Mouse (Mus musculus): ENCODE results near the gene Clstn3. TPM values are rescaled to one million over a fixed set of nuclear protein-coding genes. Genes with fewer than 3 reads are reported as not detected.
"Not testable (repeated sequence)": the region's sequence is repeated elsewhere in the genome, so short reads cannot be mapped to it uniquely, and the experiment has no call there.

The Clstn3 gene
- total RNA-seq (2014; rRNA removed) = 1.6 and 2.7 TPM in 2 replicates
- polyA plus RNA-seq (2012; rRNA removed) = 4.1 and 4.4 TPM in 2 replicates

GRCm38 (mm10) chr6:124464305-124465271 is at the start of gene Clstn3:
Gene Clstn3 (minus strand): TSS chr6:124464794.
- WGBS = 29% methylated on average over 27 of the region's 27 CpGs

GRCm38 (mm10) chr6:124512355-124512836 is 47.8 kb upstream of the Clstn3 start, which contains the start of gene C1ra:
Gene C1ra (plus strand): TSS chr6:124512405.
- H3K9ac ChIP-seq (ENCODE audit: low read depth, low read length) = peak within 1 kb of the TSS; percentile 97
- H3K27ac ChIP-seq (replicated peaks; ENCODE audit: insufficient read depth, low read depth, low read length) = peak within 1 kb of the TSS; percentile 96
- peak; percentile 65; the same call in 1 of the 2 replicates for TF ChIP-seq CTCF (IDR thresholded peaks at IDR 0.05; ENCODE audit: low read depth, low read length)
- TF ChIP-seq POLR2A (IDR thresholded peaks at IDR 0.05; ENCODE audit: extremely low read depth, insufficient read depth, low read length) = no peak
- DNase-seq (ENCODE audit: extremely low read depth, low read depth, low spot score) = peak; percentile 72
- peaks cover 4% of the 10 kb centered on the region; the same call in 1 of the 2 replicates for H3K36me3 ChIP-seq (ENCODE audit: control insufficient read depth, insufficient read depth, low read length)
- H3K79me2 ChIP-seq (ENCODE audit: control insufficient read depth, insufficient read depth, low read length) = peaks cover 4% of the 10 kb centered on the region; the same call in 1 of the 2 replicates
- under 1% methylated on average over 6 of the region's 6 CpGs for WGBS
- peak within 1 kb of the TSS; percentile 83 for H3K4me3 ChIP-seq (ENCODE audit: insufficient read depth, low read depth, low read length)
- peaks cover 21% of the 10 kb centered on the region for H3K4me1 ChIP-seq (ENCODE audit: control insufficient read depth, insufficient read depth, low read length)
- H3K27me3 ChIP-seq (ENCODE audit: control insufficient read depth, insufficient read depth, low read length) = no peaks in the 10 kb centered on the region

More at GRCm38 (mm10) chr6:124464305-124465271, at the start of gene Clstn3:
- Histone ChIP-seq H3K9ac (ENCODE audit: low read depth, low read length) (no peak within 1 kb of the TSS), H3K4me1 (ENCODE audit: control insufficient read depth, insufficient read depth, low read length) (no peaks in the 10 kb centered on the region), H3K36me3 (ENCODE audit: control insufficient read depth, insufficient read depth, low read length) (no peaks in the 10 kb centered on the region), H3K79me2 (ENCODE audit: control insufficient read depth, insufficient read depth, low read length) (no peaks in the 10 kb centered on the region), H3K4me3 (ENCODE audit: insufficient read depth, low read depth, low read length) (no peak within 1 kb of the TSS), H3K27ac (replicated peaks; ENCODE audit: insufficient read depth, low read depth, low read length) (no peak within 1 kb of the TSS), H3K27me3 (ENCODE audit: control insufficient read depth, insufficient read depth, low read length) (peaks cover 5% of the 10 kb centered on the region; the same call in 1 of the 2 replicates)
- DNase-seq (ENCODE audit: extremely low read depth, low read depth, low spot score) = no peak
- TF ChIP-seq CTCF (IDR thresholded peaks at IDR 0.05; ENCODE audit: low read depth, low read length) (no peak), POLR2A (IDR thresholded peaks at IDR 0.05; ENCODE audit: extremely low read depth, insufficient read depth, low read length) (no peak)

GRCm38 (mm10) chr6:124511936-124512335 is 47.3 kb upstream of the Clstn3 start:
- peak; percentile 71 for DNase-seq (ENCODE audit: extremely low read depth, low read depth, low spot score)
- Histone ChIP-seq H3K36me3 (ENCODE audit: control insufficient read depth, insufficient read depth, low read length) (peaks cover 6% of the 10 kb centered on the region; the same call in 1 of the 2 replicates), H3K27me3 (ENCODE audit: control insufficient read depth, insufficient read depth, low read length) (no peaks in the 10 kb centered on the region), H3K9ac (ENCODE audit: low read depth, low read length) (peak overlapping the region; percentile 66), H3K27ac (replicated peaks; ENCODE audit: insufficient read depth, low read depth, low read length) (peak overlapping the region; percentile 96), H3K79me2 (ENCODE audit: control insufficient read depth, insufficient read depth, low read length) (peaks cover 4% of the 10 kb centered on the region; the same call in 1 of the 2 replicates), H3K4me3 (ENCODE audit: insufficient read depth, low read depth, low read length) (peak overlapping the region; percentile 32; the same call in 1 of the 2 replicates), H3K4me1 (ENCODE audit: control insufficient read depth, insufficient read depth, low read length) (peaks cover 21% of the 10 kb centered on the region)
- WGBS = 30% methylated on average over 6 of the region's 6 CpGs
- TF ChIP-seq POLR2A (IDR thresholded peaks at IDR 0.05; ENCODE audit: extremely low read depth, insufficient read depth, low read length) = no peak
- TF ChIP-seq CTCF (IDR thresholded peaks at IDR 0.05; ENCODE audit: low read depth, low read length) = no peak

- Histone ChIP-seq H3K27ac (replicated peaks; ENCODE audit: insufficient read depth, low read depth, low read length) (peak overlapping the region; percentile 86), H3K36me3 (ENCODE audit: control insufficient read depth, insufficient read depth, low read length) (peaks cover 10% of the 10 kb centered on the region), H3K9ac (ENCODE audit: low read depth, low read length) (peak overlapping the region; percentile 39), H3K4me1 (ENCODE audit: control insufficient read depth, insufficient read depth, low read length) (peaks cover 19% of the 10 kb centered on the region)
- WGBS = 40% methylated on average over 5 of the region's 5 CpGs
- not testable (repeated sequence) for H3K27me3 ChIP-seq (ENCODE audit: control insufficient read depth, insufficient read depth, low read length); H3K79me2 ChIP-seq (ENCODE audit: control insufficient read depth, insufficient read depth, low read length); H3K4me3 ChIP-seq (ENCODE audit: insufficient read depth, low read depth, low read length)
- DNase-seq (ENCODE audit: extremely low read depth, low read depth, low spot score) = peak; percentile 91
Measured at GRCm38 (mm10) chr6:124509192-124509591, 44.6 kb upstream of the Clstn3 start.

- no peak overlapping the region for H3K9ac ChIP-seq (ENCODE audit: low read depth, low read length)
- no peak for TF ChIP-seq POLR2A (IDR thresholded peaks at IDR 0.05; ENCODE audit: extremely low read depth, insufficient read depth, low read length)
- no peak for TF ChIP-seq CTCF (IDR thresholded peaks at IDR 0.05; ENCODE audit: low read depth, low read length)
- peaks cover 10% of the 10 kb centered on the region for H3K36me3 ChIP-seq (ENCODE audit: control insufficient read depth, insufficient read depth, low read length)
- peaks cover 4% of the 10 kb centered on the region; the same call in 1 of the 2 replicates for H3K79me2 ChIP-seq (ENCODE audit: control insufficient read depth, insufficient read depth, low read length)
- peak overlapping the region; percentile 86 for H3K27ac ChIP-seq (replicated peaks; ENCODE audit: insufficient read depth, low read depth, low read length)
- H3K4me1 ChIP-seq (ENCODE audit: control insufficient read depth, insufficient read depth, low read length) = peaks cover 18% of the 10 kb centered on the region
- WGBS = 77% methylated on average over 10 of the region's 10 CpGs
- H3K27me3 ChIP-seq (ENCODE audit: control insufficient read depth, insufficient read depth, low read length) = no peaks in the 10 kb centered on the region
- DNase-seq (ENCODE audit: extremely low read depth, low read depth, low spot score) = no peak
- H3K4me3 ChIP-seq (ENCODE audit: insufficient read depth, low read depth, low read length) = no peak overlapping the region
Measured at GRCm38 (mm10) chr6:124508292-124508691, 43.7 kb upstream of the Clstn3 start.

All from liver, adult 2 months (tissue).